Comparison of ENCODE assay signal across 8 mouse cellular contexts in genomic region chr6:50111111-50111655, GRCm38 (mm10). TPM values are rescaled to one million over a fixed set of nuclear protein-coding genes. Genes with fewer than 3 reads are reported as not detected.
DNase-seq lines count a peak whose midpoint lies in the region; ATAC-seq and TF ChIP-seq lines count a peak whose summit lies in the region.

No protein-coding gene starts in this region.

- peak overlapping the region; percentile 82 for H3K27ac ChIP-seq in left cerebral cortex, adult 2 months
- peak overlapping the region; percentile 94 for H3K27ac ChIP-seq in embryonic facial prominence, embryonic 10.5 days (replicated peaks)
- no peak overlapping the region for H3K27ac ChIP-seq in intestine, embryonic 14.5 days (ENCODE audit: low read depth)
- no peak overlapping the region for H3K27ac ChIP-seq in neural tube, embryonic 11.5 days (ENCODE audit: low read depth, low read length)

- H3K4me1 ChIP-seq in embryonic facial prominence, embryonic 10.5 days = peaks cover 22% of the 10 kb centered on the region
- peaks cover 3% of the 10 kb centered on the region; the same call in 1 of the 2 replicates for H3K4me1 ChIP-seq in intestine, embryonic 14.5 days (replicated peaks; ENCODE audit: control insufficient read depth, insufficient read depth, low read length)
- H3K4me1 ChIP-seq in neural tube, embryonic 11.5 days (ENCODE audit: control insufficient read depth, insufficient read depth, low read length) = peaks cover 10% of the 10 kb centered on the region

- intact Hi-C loops in left cerebral cortex, adult 2 months (cut with DNase I) = loop anchor here (5.0 kb wide), 4 partner anchors 134 to 666 kb away; no protein-coding TSS in a partner anchor
- intact Hi-C loops in left cerebral cortex, postnatal 14 days (cut with DNase I) = loop anchor here (5.0 kb wide), 3 partner anchors 179 to 426 kb away; no protein-coding TSS in a partner anchor

- H3K9me3 ChIP-seq in embryonic facial prominence, embryonic 10.5 days = no peaks in the 10 kb centered on the region
- H3K9me3 ChIP-seq in intestine, embryonic 14.5 days (ENCODE audit: control insufficient read depth, low read length) = no peaks in the 10 kb centered on the region
- no peaks in the 10 kb centered on the region for H3K9me3 ChIP-seq in neural tube, embryonic 11.5 days (ENCODE audit: control insufficient read depth, low read length)

- peak overlapping the region; percentile 73 for H3K4me2 ChIP-seq in intestine, embryonic 14.5 days (ENCODE audit: low read length)
- H3K4me2 ChIP-seq in neural tube, embryonic 11.5 days (ENCODE audit: low read depth) = peak overlapping the region; percentile 86

- WGBS in embryonic facial prominence, embryonic 10.5 days = 8% methylated on average over 6 of the region's 6 CpGs
- whole genome bisulfite sequencing in intestine, embryonic 14.5 days = 12% methylated on average over 6 of the region's 6 CpGs
- WGBS in neural tube, embryonic 11.5 days = 6% methylated on average over 6 of the region's 6 CpGs

- DNase-seq in left cerebral cortex, adult 2 months (ENCODE audit: extremely low spot score in 1 of 2, low spot score in 2 of 2) = no peak
- DNase-seq in left cerebral cortex, postnatal 14 days (ENCODE audit: low spot score in 2 of 2) = no peak
- DNase-seq in embryonic facial prominence, embryonic 10.5 days (ENCODE audit: low spot score) = no peak
- DNase-seq in intestine, embryonic 14.5 days (ENCODE audit: low spot score) = no peak
- peak; percentile 13 for DNase-seq in neural tube, embryonic 11.5 days (ENCODE audit: low spot score)
- DNase-seq in lung, postnatal 25 days (ENCODE audit: low spot score) = no peak

- no peaks in the 10 kb centered on the region for H3K36me3 ChIP-seq in embryonic facial prominence, embryonic 10.5 days (replicated peaks)
- H3K36me3 ChIP-seq in intestine, embryonic 14.5 days (ENCODE audit: control insufficient read depth, insufficient read depth, low read length) = no peaks in the 10 kb centered on the region
- no peaks in the 10 kb centered on the region for H3K36me3 ChIP-seq in neural tube, embryonic 11.5 days (ENCODE audit: control insufficient read depth, insufficient read depth, low read length)

- H3K9ac ChIP-seq in intestine, embryonic 14.5 days (ENCODE audit: low read length) = peak overlapping the region; percentile 77
- H3K9ac ChIP-seq in neural tube, embryonic 11.5 days (ENCODE audit: low read length) = peak overlapping the region; percentile 93

- TF ChIP-seq CTCF in left cerebral cortex, adult 2 months (IDR thresholded peaks at IDR 0.05) = no peak

- ATAC-seq in intestine, embryonic 14.5 days (replicated peaks; ENCODE audit: low FRiP score, low TSS enrichment, low read depth) = no peak
- no peak for ATAC-seq in neural tube, embryonic 11.5 days (ENCODE audit: insufficient read depth, low FRiP score, low TSS enrichment)
- no peak for ATAC-seq in granulocyte monocyte progenitor cell, adult 5-6 weeks (replicated peaks; ENCODE audit: poor library complexity, severe bottlenecking)
- ATAC-seq in activated CD4-positive, CD25-positive, alpha-beta regulatory T cell, adult 4 months = no peak

- peaks cover 14% of the 10 kb centered on the region for H3K27me3 ChIP-seq in embryonic facial prominence, embryonic 10.5 days (replicated peaks; ENCODE audit: low read depth, poor library complexity, severe bottlenecking)
- no peaks in the 10 kb centered on the region for H3K27me3 ChIP-seq in intestine, embryonic 14.5 days (replicated peaks; ENCODE audit: control insufficient read depth, insufficient read depth, low read length)
- H3K27me3 ChIP-seq in neural tube, embryonic 11.5 days (ENCODE audit: control insufficient read depth, insufficient read depth, low read length) = no peaks in the 10 kb centered on the region

- H3K4me3 ChIP-seq in left cerebral cortex, adult 2 months = peak overlapping the region; percentile 74
- peak overlapping the region; percentile 80 for H3K4me3 ChIP-seq in embryonic facial prominence, embryonic 10.5 days
- peak overlapping the region; percentile 83 for H3K4me3 ChIP-seq in intestine, embryonic 14.5 days (ENCODE audit: low read depth, low read length)
- H3K4me3 ChIP-seq in neural tube, embryonic 11.5 days (ENCODE audit: low read depth, low read length) = peak overlapping the region; percentile 89

RNA-seq across cellular contexts. Expression of gene Mpp6, which starts 1.1 kb away (rescaled TPM):
- total RNA-seq in left cerebral cortex, adult 2 months (2021) = 10 to 100 TPM; 82.7 to 89.2 TPM
- 10 to 100 TPM; 88.7 to 94.5 TPM for total RNA-seq in left cerebral cortex, postnatal 14 days (2021)
- 65.6 and 69.2 TPM in 2 replicates for polyA plus RNA-seq in embryonic facial prominence, embryonic 10.5 days (2016; fragmentation: Nextera tagmentation; extraction: Ambion mirVana)
- 55.0 and 56.7 TPM in 2 replicates for polyA plus RNA-seq in intestine, embryonic 14.5 days (2014; fragmentation: Nextera tagmentation; extraction: Ambion mirVana)
- polyA plus RNA-seq in neural tube, embryonic 11.5 days (2014; fragmentation: Nextera tagmentation; extraction: Ambion mirVana) = 73.6 and 77.0 TPM in 2 replicates
- 104 and 133 TPM in 2 replicates for total RNA-seq in granulocyte monocyte progenitor cell, adult 5-6 weeks (2014; fragmentation: Nextera tagmentation)
- 174 and 240 TPM in 2 replicates for total RNA-seq in granulocyte monocyte progenitor cell, adult 5-6 weeks (2017)
- 10 to 100 TPM in 1 of 2 experiments, 1 to 10 TPM in 1; 7.9 to 11.9 TPM for polyA plus RNA-seq in activated CD4-positive, CD25-positive, alpha-beta regulatory T cell, adult 4 months (2017; shearing (Covaris generic))

Comparison
In these comparisons a context has a peak if more than half of its experiments do, and no peak if none do; other contexts are left out.
1. H3K27ac ChIP-seq: peak in left cerebral cortex, adult 2 months (single experiment) and embryonic facial prominence, embryonic 10.5 days (single experiment); none in intestine, embryonic 14.5 days (single experiment) and neural tube, embryonic 11.5 days (single experiment).
2. Peak in every context shown above with its lines, with median percentiles within 50 percentile points of each other: H3K4me3 ChIP-seq.